Mouse (Mus musculus) urinary bladder, postnatal 25 days (tissue): Measurements from ENCODE around the gene Ap1ar.
A peak's percentile ranks its signal among the peaks of the same experiment; 100 is the strongest.

Experiments used
- DNase-seq: peaks from one replicate; pipeline ENCODE4 v3.0.0; 2022; ENCODE audit warnings: low spot score

Ap1ar gene

GRCm38 (mm10) chr3:127837154-127837865 lies at the start of gene Ap1ar:
Gene Ap1ar, minus strand, starts transcription at chr3:127837523.
- DNase-seq = peak; percentile 95

- DNase-seq = no peak
Measured at GRCm38 (mm10) chr3:127881684-127882083, 44.4 kb upstream of the Ap1ar start.

- no peak for DNase-seq
Measured at GRCm38 (mm10) chr3:127879968-127880367, 42.6 kb upstream of the Ap1ar start.

GRCm38 (mm10) chr3:127875509-127875908 lies 38.2 kb upstream of the Ap1ar start:
- DNase-seq = no peak

GRCm38 (mm10) chr3:127875059-127875458 lies 37.7 kb upstream of the Ap1ar start:
- DNase-seq = no peak

GRCm38 (mm10) chr3:127874254-127874883 lies 37.0 kb upstream of the Ap1ar start:
- no peak for DNase-seq

GRCm38 (mm10) chr3:127871575-127871974 lies 34.3 kb upstream of the Ap1ar start:
- no peak for DNase-seq

GRCm38 (mm10) chr3:127868880-127869279 lies 31.6 kb upstream of the Ap1ar start:
- DNase-seq = no peak

- DNase-seq = no peak
Measured at GRCm38 (mm10) chr3:127868046-127868758, 30.9 kb upstream of the Ap1ar start.

- no peak for DNase-seq
Measured at GRCm38 (mm10) chr3:127864242-127864641, 26.9 kb upstream of the Ap1ar start.

GRCm38 (mm10) chr3:127863571-127863970 lies 26.2 kb upstream of the Ap1ar start:
- DNase-seq = no peak

- DNase-seq = no peak
Measured at GRCm38 (mm10) chr3:127862479-127862878, 25.2 kb upstream of the Ap1ar start.

- no peak for DNase-seq
Measured at GRCm38 (mm10) chr3:127861340-127861739, 24.0 kb upstream of the Ap1ar start.

- peak; percentile 70 for DNase-seq
Measured at GRCm38 (mm10) chr3:127853431-127854206, 16.3 kb upstream of the Ap1ar start.

GRCm38 (mm10) chr3:127852722-127853121 lies 15.4 kb upstream of the Ap1ar start:
- DNase-seq = no peak

- DNase-seq = no peak
Measured at GRCm38 (mm10) chr3:127850776-127851646, 13.7 kb upstream of the Ap1ar start.

- no peak for DNase-seq
Measured at GRCm38 (mm10) chr3:127849922-127850321, 12.6 kb upstream of the Ap1ar start.

GRCm38 (mm10) chr3:127848088-127848808 lies 10.9 kb upstream of the Ap1ar start:
- DNase-seq = no peak

GRCm38 (mm10) chr3:127843941-127844327 lies 6.6 kb upstream of the Ap1ar start:
- no peak for DNase-seq

GRCm38 (mm10) chr3:127843324-127843940 lies 6.1 kb upstream of the Ap1ar start:
- DNase-seq = no peak
